Mouse (Mus musculus): Measurements from ENCODE around the gene Rbfox3. TPM values are rescaled to one million over a fixed set of nuclear protein-coding genes. Genes with fewer than 3 reads are reported as not detected.

The Rbfox3 gene
- polyA plus RNA-seq, 1 experiment = 0.51 TPM

DNA sequence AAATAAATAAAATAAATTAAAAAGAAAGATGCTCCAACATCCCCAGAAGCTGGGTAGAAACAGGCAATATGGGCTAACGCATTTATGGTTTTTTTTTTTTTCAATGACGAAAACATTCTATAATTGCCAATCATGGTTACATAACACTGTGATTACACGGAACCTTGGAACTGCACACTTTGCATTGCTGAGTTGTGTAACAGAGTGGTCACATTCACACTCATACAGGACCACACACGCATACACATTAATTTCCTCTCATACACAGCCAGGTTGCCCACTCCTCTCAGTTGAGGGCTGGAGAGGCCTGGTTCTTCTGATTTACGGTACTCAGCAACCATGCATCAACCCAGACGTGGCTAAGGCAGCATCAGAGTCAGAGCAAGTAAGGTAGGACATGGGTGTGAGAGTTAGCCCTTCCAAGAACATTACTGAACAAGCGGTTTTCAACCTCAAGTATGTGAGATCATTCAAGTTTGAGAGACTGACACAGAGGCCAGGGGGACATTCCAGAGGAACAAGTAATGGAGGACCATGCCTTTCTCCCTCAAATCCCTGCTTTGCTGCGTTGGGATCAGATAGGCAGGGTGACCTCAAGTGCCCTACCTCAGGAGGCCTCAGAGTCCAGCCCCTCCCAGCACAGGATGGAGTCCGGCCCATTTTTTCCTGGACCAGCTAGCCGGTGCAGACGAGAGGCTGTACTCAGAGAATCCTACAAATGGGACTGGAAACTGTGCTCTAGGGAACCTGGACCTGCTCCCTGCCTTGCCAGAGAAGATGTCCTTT, 457.3 kb downstream of the Rbfox3 start:
- Histone ChIP-seq H3K4me1 (ENCODE audit: control insufficient read depth, insufficient read depth, insufficient read length) (peaks cover 5% of the 10 kb centered on the region; the same call in 1 of the 2 replicates), H3K4me3 (ENCODE audit: extremely low read depth, insufficient read depth, insufficient read length) (no peak overlapping the region), H3K27ac (ENCODE audit: insufficient read depth, low read length) (no peak overlapping the region), H3K27me3 (ENCODE audit: control insufficient read depth, insufficient read depth, low read length) (no peaks in the 10 kb centered on the region), H3K36me3 (ENCODE audit: control insufficient read depth, insufficient read depth, low read length) (no peaks in the 10 kb centered on the region)
- DNase-seq (ENCODE audit: low read depth in 1 of 2, low spot score in 2 of 2) = no peak
- WGBS = 86% methylated on average over 11 of the region's 11 CpGs
- no peak for TF ChIP-seq CTCF (IDR thresholded peaks at IDR 0.05; ENCODE audit: extremely low read depth, insufficient read depth, insufficient read length, insufficient replicate concordance)
- no peak for TF ChIP-seq POLR2A (IDR thresholded peaks at IDR 0.05; ENCODE audit: low read depth, low read length)

GRCm38 (mm10) chr11:118452955-118453354, 458.4 kb downstream of the Rbfox3 start:
- Histone ChIP-seq H3K36me3 (ENCODE audit: control insufficient read depth, insufficient read depth, low read length) (no peaks in the 10 kb centered on the region), H3K27me3 (ENCODE audit: control insufficient read depth, insufficient read depth, low read length) (no peaks in the 10 kb centered on the region), H3K4me1 (ENCODE audit: control insufficient read depth, insufficient read depth, insufficient read length) (no peaks in the 10 kb centered on the region; the same call in 1 of the 2 replicates), H3K4me3 (ENCODE audit: extremely low read depth, insufficient read depth, insufficient read length) (no peak overlapping the region), H3K27ac (ENCODE audit: insufficient read depth, low read length) (no peak overlapping the region)
- DNase-seq (ENCODE audit: low read depth in 1 of 2, low spot score in 2 of 2) = no peak
- 76% methylated on average over 2 of the region's 2 CpGs for WGBS
- TF ChIP-seq CTCF (IDR thresholded peaks at IDR 0.05; ENCODE audit: extremely low read depth, insufficient read depth, insufficient read length, insufficient replicate concordance) (no peak), POLR2A (IDR thresholded peaks at IDR 0.05; ENCODE audit: low read depth, low read length) (no peak)

DNA sequence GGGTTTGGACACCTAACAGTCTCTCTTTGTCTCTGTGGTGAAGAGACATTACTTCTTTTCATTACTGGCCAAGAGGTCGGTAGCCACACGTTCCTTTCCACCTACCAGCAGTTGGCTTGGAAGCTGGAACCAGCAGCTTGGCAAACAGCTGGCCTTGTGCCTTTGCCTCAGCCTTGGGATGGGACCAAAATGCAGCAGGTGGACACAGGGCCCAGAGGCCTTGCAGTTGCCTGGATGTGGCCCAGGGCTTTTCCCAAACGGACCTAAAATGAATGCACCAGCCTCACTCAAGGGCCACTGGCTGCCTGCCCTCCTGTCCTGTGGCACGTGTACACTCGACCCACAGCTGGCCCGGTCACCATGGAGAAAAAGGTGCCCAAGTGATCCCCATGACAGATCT, 460.2 kb downstream of the Rbfox3 start:
- Histone ChIP-seq H3K27me3 (ENCODE audit: control insufficient read depth, insufficient read depth, low read length) (no peaks in the 10 kb centered on the region), H3K36me3 (ENCODE audit: control insufficient read depth, insufficient read depth, low read length) (no peaks in the 10 kb centered on the region), H3K4me1 (ENCODE audit: control insufficient read depth, insufficient read depth, insufficient read length) (no peaks in the 10 kb centered on the region), H3K27ac (ENCODE audit: insufficient read depth, low read length) (no peak overlapping the region), H3K4me3 (ENCODE audit: extremely low read depth, insufficient read depth, insufficient read length) (no peak overlapping the region)
- WGBS = 82% methylated on average over 6 of the region's 6 CpGs
- no peak for DNase-seq (ENCODE audit: low read depth in 1 of 2, low spot score in 2 of 2)
- TF ChIP-seq POLR2A (IDR thresholded peaks at IDR 0.05; ENCODE audit: low read depth, low read length) (no peak), CTCF (IDR thresholded peaks at IDR 0.05; ENCODE audit: extremely low read depth, insufficient read depth, insufficient read length, insufficient replicate concordance) (no peak)

DNA sequence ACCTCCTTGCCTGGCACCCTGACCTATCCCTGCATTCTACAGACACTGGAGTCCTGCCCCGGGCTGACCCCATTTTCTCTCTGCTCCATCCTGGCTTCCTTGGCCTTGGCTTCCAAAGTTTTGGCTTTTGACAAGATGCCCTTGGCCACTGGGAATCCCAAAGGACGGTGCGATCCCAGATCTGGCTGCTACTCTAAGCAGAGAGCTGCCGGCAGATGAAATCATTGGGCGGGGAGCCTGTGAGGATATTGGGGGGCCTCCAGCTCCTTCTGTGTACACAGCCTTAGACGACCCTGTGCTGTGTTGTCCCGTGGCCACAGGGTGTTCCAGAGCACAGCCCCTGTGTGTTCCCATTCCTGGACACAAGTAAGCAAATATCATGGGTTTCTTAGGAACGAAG, 463.0 kb downstream of the Rbfox3 start:
- H3K27ac ChIP-seq (ENCODE audit: insufficient read depth, low read length) = no peak overlapping the region
- H3K36me3 ChIP-seq (ENCODE audit: control insufficient read depth, insufficient read depth, low read length) = no peaks in the 10 kb centered on the region
- no peak for TF ChIP-seq CTCF (IDR thresholded peaks at IDR 0.05; ENCODE audit: extremely low read depth, insufficient read depth, insufficient read length, insufficient replicate concordance)
- TF ChIP-seq POLR2A (IDR thresholded peaks at IDR 0.05; ENCODE audit: low read depth, low read length) = no peak
- H3K4me1 ChIP-seq (ENCODE audit: control insufficient read depth, insufficient read depth, insufficient read length) = no peaks in the 10 kb centered on the region
- DNase-seq (ENCODE audit: low read depth in 1 of 2, low spot score in 2 of 2) = no peak
- no peak overlapping the region for H3K4me3 ChIP-seq (ENCODE audit: extremely low read depth, insufficient read depth, insufficient read length)
- H3K27me3 ChIP-seq (ENCODE audit: control insufficient read depth, insufficient read depth, low read length) = no peaks in the 10 kb centered on the region
- WGBS = 89% methylated on average over 8 of the region's 8 CpGs

GRCm38 (mm10) chr11:118447346-118447745, 464.1 kb downstream of the Rbfox3 start:
- Histone ChIP-seq H3K36me3 (ENCODE audit: control insufficient read depth, insufficient read depth, low read length) (no peaks in the 10 kb centered on the region), H3K4me3 (ENCODE audit: extremely low read depth, insufficient read depth, insufficient read length) (no peak overlapping the region), H3K27me3 (ENCODE audit: control insufficient read depth, insufficient read depth, low read length) (no peaks in the 10 kb centered on the region), H3K27ac (ENCODE audit: insufficient read depth, low read length) (no peak overlapping the region), H3K4me1 (ENCODE audit: control insufficient read depth, insufficient read depth, insufficient read length) (no peaks in the 10 kb centered on the region)
- TF ChIP-seq CTCF (IDR thresholded peaks at IDR 0.05; ENCODE audit: extremely low read depth, insufficient read depth, insufficient read length, insufficient replicate concordance) (no peak), POLR2A (IDR thresholded peaks at IDR 0.05; ENCODE audit: low read depth, low read length) (no peak)
- 89% methylated on average over 4 of the region's 4 CpGs for WGBS
- no peak for DNase-seq (ENCODE audit: low read depth in 1 of 2, low spot score in 2 of 2)

DNA sequence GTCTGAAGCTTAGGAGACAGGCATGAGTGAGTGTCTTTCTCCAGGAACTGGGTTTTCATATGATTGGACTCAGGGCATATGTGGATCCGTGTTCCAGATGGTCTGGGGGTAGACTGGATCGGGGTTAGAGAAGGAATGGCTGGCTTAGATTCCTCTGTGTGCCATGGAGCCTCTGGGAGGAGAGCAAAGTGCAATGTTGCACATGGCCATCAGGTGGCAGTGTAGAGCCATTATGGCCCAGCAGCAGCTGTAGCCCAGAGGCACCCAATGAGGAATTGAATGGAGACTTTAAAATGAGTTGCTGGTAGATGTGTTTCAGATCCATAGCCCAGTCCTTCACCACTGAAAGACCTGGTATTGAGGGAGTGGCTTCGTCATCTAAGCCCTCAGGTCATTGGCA, 465.6 kb downstream of the Rbfox3 start:
- Histone ChIP-seq H3K27me3 (ENCODE audit: control insufficient read depth, insufficient read depth, low read length) (no peaks in the 10 kb centered on the region), H3K4me3 (ENCODE audit: extremely low read depth, insufficient read depth, insufficient read length) (no peak overlapping the region), H3K36me3 (ENCODE audit: control insufficient read depth, insufficient read depth, low read length) (no peaks in the 10 kb centered on the region), H3K27ac (ENCODE audit: insufficient read depth, low read length) (no peak overlapping the region), H3K4me1 (ENCODE audit: control insufficient read depth, insufficient read depth, insufficient read length) (no peaks in the 10 kb centered on the region)
- WGBS = 12% methylated on average over 3 of the region's 3 CpGs
- TF ChIP-seq CTCF (IDR thresholded peaks at IDR 0.05; ENCODE audit: extremely low read depth, insufficient read depth, insufficient read length, insufficient replicate concordance) = peak; percentile 89; the same call in 1 of the 2 replicates
- TF ChIP-seq POLR2A (IDR thresholded peaks at IDR 0.05; ENCODE audit: low read depth, low read length) = no peak
- DNase-seq (ENCODE audit: low read depth in 1 of 2, low spot score in 2 of 2) = peak; percentile 34 to 53
